Mouse (Mus musculus): ENCODE data around the gene Rad51b. TPM values are rescaled to one million over a fixed set of nuclear protein-coding genes. Genes with fewer than 3 reads are reported as not detected.

The Rad51b gene
- polyA plus RNA-seq, 1 experiment from 2014 or later = 7.1 TPM

DNA sequence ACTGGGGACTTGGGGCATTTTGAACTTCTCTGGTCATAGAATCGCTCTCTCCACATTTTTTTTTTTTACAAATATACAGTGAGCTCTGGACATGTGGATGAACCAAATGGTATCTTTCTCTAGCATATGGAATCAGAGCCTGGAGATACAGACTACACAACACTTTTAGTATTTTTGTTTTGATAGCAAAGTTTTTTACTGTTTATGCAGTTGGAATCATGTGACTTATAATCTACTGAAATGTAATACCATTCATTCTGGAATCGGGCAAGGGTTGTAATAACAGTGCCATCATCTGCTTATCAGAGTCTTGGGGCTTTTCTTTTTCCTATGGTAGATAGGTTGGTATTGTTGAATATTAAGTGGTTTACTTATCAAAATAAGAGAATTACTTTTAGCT, 67.2 kb downstream of the Rad51b start:
- DNase-seq (ENCODE audit: extremely low spot score, low spot score) = no peak
- H3K27me3 ChIP-seq (ENCODE audit: poor library complexity, severe bottlenecking) = no peaks in the 10 kb centered on the region
- H3K27ac ChIP-seq = no peak overlapping the region
- peaks cover 3% of the 10 kb centered on the region; the same call in 1 of the 2 replicates for H3K9me3 ChIP-seq
- H3K4me3 ChIP-seq = no peak overlapping the region
- 95% methylated on average over 2 of the region's 2 CpGs for WGBS
- 0 out of 2 replicates have a peak, but pooled peaks cover 2% of the 10 kb centered on the region for H3K36me3 ChIP-seq (replicated peaks)
- no peaks in the 10 kb centered on the region for H3K4me1 ChIP-seq

DNA sequence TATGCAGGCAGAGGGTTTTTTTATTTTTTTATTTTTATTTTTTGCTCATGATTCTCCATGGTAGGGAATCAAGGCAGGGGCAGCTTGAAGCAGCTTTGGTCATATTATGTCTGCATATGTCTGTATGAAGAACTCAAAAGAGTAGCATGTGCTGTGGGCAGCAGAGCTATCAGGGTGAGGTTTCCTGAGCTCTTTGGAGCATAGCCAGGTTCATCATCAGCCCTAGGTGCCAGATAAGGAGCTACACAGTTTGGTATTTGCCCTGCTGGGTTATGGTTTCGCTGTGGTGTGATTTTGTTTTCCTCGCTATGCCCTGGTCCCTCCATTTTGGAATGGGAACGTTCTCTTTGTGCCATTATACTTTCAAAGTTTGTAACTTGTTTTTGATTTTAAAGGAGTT, 71.7 kb downstream of the Rad51b start:
- 0 out of 2 replicates have a peak, but pooled peaks cover 2% of the 10 kb centered on the region for H3K36me3 ChIP-seq (replicated peaks)
- no peak for DNase-seq (ENCODE audit: extremely low spot score, low spot score)
- H3K4me1 ChIP-seq = no peaks in the 10 kb centered on the region
- H3K27me3 ChIP-seq (ENCODE audit: poor library complexity, severe bottlenecking) = no peaks in the 10 kb centered on the region
- no peak overlapping the region for H3K27ac ChIP-seq
- no peak overlapping the region for H3K4me3 ChIP-seq
- H3K9me3 ChIP-seq = peaks cover 3% of the 10 kb centered on the region; the same call in 1 of the 2 replicates
- 93% methylated on average over 3 of the region's 3 CpGs for WGBS

DNA sequence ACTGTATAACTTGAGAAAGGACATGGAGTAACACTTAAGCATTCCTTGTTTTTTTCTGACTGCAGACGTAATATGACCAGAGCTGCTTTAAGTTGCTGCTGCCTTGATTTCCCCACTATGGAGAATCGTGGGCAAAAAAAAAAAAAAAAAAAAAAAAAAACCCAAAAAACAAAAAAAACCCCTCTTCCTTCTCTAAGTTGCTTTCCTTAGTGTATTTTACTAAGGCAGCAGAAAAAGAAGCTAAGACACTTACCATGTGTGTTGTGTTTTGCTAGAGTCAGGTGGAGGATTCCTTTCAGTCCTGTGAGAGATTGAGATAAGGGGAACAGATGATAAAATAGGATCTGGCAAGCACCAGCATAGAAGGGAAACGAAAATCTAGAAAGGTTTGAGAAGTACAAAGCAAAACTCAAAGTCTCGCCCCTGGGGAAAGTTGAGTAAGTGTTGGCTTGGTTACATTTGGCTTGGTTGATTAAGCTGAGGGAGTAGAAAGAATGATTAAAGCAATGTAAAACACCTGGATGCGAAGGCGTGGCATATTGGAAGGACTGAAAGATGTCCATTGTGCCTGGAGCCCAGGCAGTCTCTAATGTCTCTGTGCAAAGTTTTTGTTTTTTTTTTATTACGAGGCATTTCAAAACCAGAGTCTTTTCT, 72.6 kb downstream of the Rad51b start:
- 0 out of 2 replicates have a peak, but pooled peaks cover 2% of the 10 kb centered on the region for H3K36me3 ChIP-seq (replicated peaks)
- 79% methylated on average over 7 of the region's 7 CpGs for WGBS
- H3K27ac ChIP-seq = no peak overlapping the region
- no peak for DNase-seq (ENCODE audit: extremely low spot score, low spot score)
- H3K9me3 ChIP-seq = peaks cover 3% of the 10 kb centered on the region; the same call in 1 of the 2 replicates
- H3K4me3 ChIP-seq = no peak overlapping the region
- H3K27me3 ChIP-seq (ENCODE audit: poor library complexity, severe bottlenecking) = no peaks in the 10 kb centered on the region
- H3K4me1 ChIP-seq = no peaks in the 10 kb centered on the region

DNA sequence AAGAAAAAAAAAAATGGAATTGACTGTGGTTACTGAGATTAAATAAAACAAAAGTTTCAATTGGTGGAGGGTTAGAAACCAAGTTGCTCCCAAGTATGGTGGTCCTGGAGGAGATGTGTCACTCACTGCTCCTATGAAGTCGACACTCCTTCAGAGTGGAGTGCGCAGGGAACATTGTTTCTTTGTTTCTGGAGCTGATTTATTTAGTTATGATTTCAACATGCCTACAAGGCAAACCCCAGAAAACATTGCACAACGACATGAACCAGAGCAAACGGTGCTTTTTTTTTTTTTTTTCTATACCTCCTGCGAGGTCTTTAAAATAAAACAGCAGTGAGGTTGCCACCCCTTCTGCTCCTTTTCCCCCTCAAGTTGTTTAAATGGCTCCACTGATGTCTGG, 75.6 kb downstream of the Rad51b start:
- Histone ChIP-seq H3K27me3 (ENCODE audit: poor library complexity, severe bottlenecking) (no peaks in the 10 kb centered on the region), H3K4me3 (no peak overlapping the region), H3K27ac (no peak overlapping the region), H3K4me1 (0 out of 2 replicates have a peak, but pooled peaks cover 2% of the 10 kb centered on the region), H3K36me3 (replicated peaks) (no peaks in the 10 kb centered on the region), H3K9me3 (no peaks in the 10 kb centered on the region; the same call in 1 of the 2 replicates)
- DNase-seq (ENCODE audit: extremely low spot score, low spot score) = no peak
- 90% methylated on average over 5 of the region's 5 CpGs for WGBS

DNA sequence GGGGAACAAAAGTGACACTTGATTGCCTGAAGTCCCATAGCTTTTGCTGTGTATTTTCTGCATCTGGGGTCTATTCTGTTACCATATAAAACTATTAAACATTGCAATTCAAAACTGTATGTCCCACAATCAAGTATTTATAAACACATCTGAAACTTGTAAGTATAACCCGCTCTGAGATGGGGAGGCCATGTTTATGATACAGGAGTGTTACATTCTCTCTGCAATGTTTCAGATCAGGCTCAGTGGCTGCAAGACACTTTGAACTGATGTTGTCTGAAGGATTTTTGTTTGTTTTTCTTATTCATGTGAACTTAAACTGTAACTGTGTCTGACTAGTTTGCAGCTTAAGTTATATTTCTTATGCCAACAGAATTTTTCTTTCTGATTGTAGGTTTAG, 80.3 kb downstream of the Rad51b start:
- 84% methylated on average over 1 of the region's 1 CpGs for WGBS
- Histone ChIP-seq H3K4me3 (no peak overlapping the region), H3K27ac (no peak overlapping the region)

DNA sequence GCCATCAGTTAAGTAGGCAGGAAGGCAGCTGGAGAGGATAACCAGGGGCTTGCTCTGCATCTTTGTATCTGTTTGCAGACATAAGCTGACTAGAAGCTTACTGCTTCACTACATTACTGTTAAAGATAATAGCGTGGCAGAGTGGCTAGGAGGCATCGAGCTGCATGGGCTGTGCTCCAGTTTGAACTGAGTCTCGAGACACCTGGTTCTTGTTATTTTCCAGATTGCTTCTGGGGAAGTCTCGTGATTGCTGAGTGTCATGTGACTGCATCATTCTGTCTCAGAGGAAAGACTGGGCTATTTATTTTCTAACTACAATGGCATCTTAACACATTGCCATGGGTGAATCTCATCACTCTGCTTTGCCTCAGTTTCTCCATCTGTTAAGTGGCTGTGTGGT, 80.8 kb downstream of the Rad51b start:
- Histone ChIP-seq H3K4me3 (no peak overlapping the region), H3K27ac (no peak overlapping the region), H3K9me3 (no peaks in the 10 kb centered on the region), H3K36me3 (replicated peaks) (no peaks in the 10 kb centered on the region), H3K4me1 (peaks cover 25% of the 10 kb centered on the region), H3K27me3 (ENCODE audit: poor library complexity, severe bottlenecking) (no peaks in the 10 kb centered on the region)
- WGBS = 61% methylated on average over 4 of the region's 4 CpGs
- no peak for DNase-seq (ENCODE audit: extremely low spot score, low spot score)

More for the DNA sequence above, 80.3 kb downstream of the Rad51b start:
- H3K27me3 ChIP-seq (ENCODE audit: poor library complexity, severe bottlenecking) = no peaks in the 10 kb centered on the region
- H3K4me1 ChIP-seq = peaks cover 21% of the 10 kb centered on the region
- no peak for DNase-seq (ENCODE audit: extremely low spot score, low spot score)
- no peaks in the 10 kb centered on the region for H3K36me3 ChIP-seq (replicated peaks)
- H3K9me3 ChIP-seq = no peaks in the 10 kb centered on the region

DNA sequence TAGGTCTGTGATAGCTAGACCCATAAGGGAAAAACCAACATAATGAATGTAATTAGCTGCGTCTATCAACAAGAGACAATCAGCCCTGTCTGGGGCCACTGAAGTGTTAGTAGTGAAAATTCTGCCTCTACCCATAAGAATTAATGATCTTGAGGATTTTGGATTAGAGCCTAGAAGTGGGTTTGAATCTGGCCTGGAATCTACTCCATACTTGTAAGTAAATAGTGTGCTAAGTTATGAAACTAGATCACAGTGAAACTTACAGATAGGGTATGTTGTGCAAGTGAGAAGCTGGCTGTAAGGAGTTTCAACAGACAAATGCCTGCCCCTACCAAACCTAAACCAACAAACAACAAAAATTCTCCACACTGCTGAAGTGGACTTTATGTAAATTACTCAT, 83.1 kb downstream of the Rad51b start:
- Histone ChIP-seq H3K27ac (no peak overlapping the region), H3K4me3 (no peak overlapping the region), H3K36me3 (replicated peaks) (no peaks in the 10 kb centered on the region), H3K27me3 (ENCODE audit: poor library complexity, severe bottlenecking) (no peaks in the 10 kb centered on the region), H3K9me3 (no peaks in the 10 kb centered on the region), H3K4me1 (peaks cover 38% of the 10 kb centered on the region)
- no peak for DNase-seq (ENCODE audit: extremely low spot score, low spot score)
- WGBS = 67% methylated on average over 1 of the region's 1 CpGs

DNA sequence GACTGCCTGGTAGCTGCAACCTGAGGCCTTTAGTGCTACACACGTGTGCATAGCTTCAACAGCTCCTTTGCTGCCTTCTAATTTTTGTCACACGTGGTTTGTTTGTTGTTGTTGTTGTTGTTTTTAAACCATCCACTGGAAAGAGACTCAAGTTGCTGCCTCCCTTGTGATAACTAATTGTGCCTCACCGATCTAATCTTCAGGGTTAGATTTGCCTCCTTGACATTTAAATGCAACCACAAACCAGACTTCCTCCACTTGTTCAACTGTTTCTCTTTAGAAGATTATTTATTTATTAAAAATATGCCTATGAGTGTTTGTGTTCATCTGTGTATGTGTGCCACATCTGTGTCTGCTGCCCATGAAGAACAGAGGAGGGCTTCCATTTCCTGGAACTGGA, 84.4 kb downstream of the Rad51b start:
- DNase-seq (ENCODE audit: extremely low spot score, low spot score) = no peak
- 74% methylated on average over 3 of the region's 3 CpGs for WGBS
- Histone ChIP-seq H3K4me1 (peaks cover 38% of the 10 kb centered on the region), H3K9me3 (no peaks in the 10 kb centered on the region), H3K27me3 (ENCODE audit: poor library complexity, severe bottlenecking) (no peaks in the 10 kb centered on the region), H3K36me3 (replicated peaks) (no peaks in the 10 kb centered on the region), H3K4me3 (no peak overlapping the region), H3K27ac (no peak overlapping the region)

DNA sequence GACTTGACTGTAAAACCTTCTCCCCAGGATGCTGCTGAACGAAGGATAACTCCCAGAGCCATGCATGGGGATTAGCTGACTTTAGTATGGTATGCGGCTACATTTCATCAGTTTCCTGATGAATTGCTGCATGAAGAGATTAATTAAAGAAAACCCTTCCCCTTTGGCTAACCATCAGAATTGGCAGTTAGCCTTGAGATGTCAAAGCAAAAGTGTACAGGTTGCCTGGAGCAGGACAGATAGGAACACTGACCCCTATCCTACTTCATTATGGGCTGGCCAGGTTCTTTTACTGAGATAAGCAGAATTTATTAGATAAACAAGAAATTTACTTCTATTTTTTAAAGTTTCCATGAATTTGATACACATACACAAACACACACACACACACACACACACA, 85.3 kb downstream of the Rad51b start:
- 44% methylated on average over 2 of the region's 2 CpGs for WGBS
- no peaks in the 10 kb centered on the region for H3K27me3 ChIP-seq (ENCODE audit: poor library complexity, severe bottlenecking)
- H3K4me1 ChIP-seq = peaks cover 38% of the 10 kb centered on the region
- H3K36me3 ChIP-seq (replicated peaks) = no peaks in the 10 kb centered on the region
- no peak overlapping the region for H3K4me3 ChIP-seq
- no peak for DNase-seq (ENCODE audit: extremely low spot score, low spot score)
- H3K27ac ChIP-seq = no peak overlapping the region
- H3K9me3 ChIP-seq = no peaks in the 10 kb centered on the region

DNA sequence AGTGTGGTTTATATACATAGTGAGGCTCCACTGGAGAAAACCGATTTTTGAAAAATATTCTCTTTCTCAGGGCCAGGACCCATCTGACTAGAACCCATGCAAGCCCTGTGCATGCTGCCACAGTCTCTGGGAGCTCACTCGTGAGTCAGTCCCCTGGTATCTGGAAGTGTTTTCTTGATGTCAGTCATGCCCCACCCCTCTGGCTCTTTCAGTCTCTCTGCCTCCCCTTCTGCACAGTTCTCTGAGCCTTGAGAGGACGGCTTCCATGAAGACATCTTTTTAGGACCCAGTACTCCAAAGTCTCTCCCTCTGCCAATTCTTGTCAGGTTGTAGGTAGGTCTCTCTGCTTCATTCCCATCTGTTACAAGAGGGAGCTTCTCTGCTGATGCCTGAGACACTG, 86.5 kb downstream of the Rad51b start:
- Histone ChIP-seq H3K27ac (no peak overlapping the region), H3K36me3 (replicated peaks) (no peaks in the 10 kb centered on the region), H3K4me3 (no peak overlapping the region), H3K9me3 (no peaks in the 10 kb centered on the region), H3K27me3 (ENCODE audit: poor library complexity, severe bottlenecking) (no peaks in the 10 kb centered on the region), H3K4me1 (peaks cover 36% of the 10 kb centered on the region)
- DNase-seq (ENCODE audit: extremely low spot score, low spot score) = no peak
- 55% methylated on average over 3 of the region's 3 CpGs for WGBS

DNA sequence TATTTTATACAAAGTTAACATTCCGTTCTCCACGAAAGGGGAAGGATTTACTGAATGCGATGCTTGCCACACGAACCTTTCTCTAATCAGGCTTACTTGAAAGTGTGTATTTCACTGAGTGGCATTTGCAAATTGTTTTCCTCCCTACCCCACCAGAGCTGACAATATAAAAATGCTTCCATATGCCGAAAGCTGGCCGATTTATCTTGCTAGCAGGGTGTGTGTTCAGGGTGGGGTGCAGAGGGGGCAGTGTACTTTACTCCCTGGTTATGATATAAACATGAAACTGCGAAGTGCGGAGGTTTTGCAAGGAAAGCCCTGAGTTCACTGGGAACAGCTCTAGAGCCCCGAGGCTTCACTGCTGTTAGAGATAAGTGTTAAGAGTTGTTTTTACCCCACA, 87.7 kb downstream of the Rad51b start:
- no peaks in the 10 kb centered on the region for H3K36me3 ChIP-seq (replicated peaks)
- no peak for DNase-seq (ENCODE audit: extremely low spot score, low spot score)
- H3K9me3 ChIP-seq = no peaks in the 10 kb centered on the region
- H3K27ac ChIP-seq = no peak overlapping the region
- no peak overlapping the region for H3K4me3 ChIP-seq
- no peaks in the 10 kb centered on the region for H3K27me3 ChIP-seq (ENCODE audit: poor library complexity, severe bottlenecking)
- 76% methylated on average over 9 of the region's 9 CpGs for WGBS
- H3K4me1 ChIP-seq = peaks cover 44% of the 10 kb centered on the region

DNA sequence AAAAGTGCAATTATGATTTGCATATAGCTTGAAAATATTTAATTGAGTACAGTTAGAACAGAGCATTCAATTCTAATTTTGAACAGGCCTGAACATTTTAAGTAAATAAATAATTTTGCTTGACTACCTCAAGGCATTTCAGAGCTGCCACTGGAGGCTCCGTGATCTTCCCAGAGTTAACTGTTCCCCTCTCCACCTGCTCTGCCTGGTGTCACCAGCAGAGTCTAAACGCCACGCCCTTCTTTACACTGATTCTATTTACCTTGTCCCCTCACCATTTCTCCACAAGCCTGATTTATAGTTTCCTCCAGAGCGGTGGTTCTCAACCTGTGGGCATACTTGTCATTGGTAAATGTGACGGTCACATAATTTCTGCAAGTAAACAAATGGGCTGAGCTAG, 88.1 kb downstream of the Rad51b start:
- H3K4me1 ChIP-seq = peaks cover 45% of the 10 kb centered on the region
- WGBS = 89% methylated on average over 5 of the region's 5 CpGs
- H3K36me3 ChIP-seq (replicated peaks) = no peaks in the 10 kb centered on the region
- no peak overlapping the region for H3K27ac ChIP-seq
- no peaks in the 10 kb centered on the region for H3K27me3 ChIP-seq (ENCODE audit: poor library complexity, severe bottlenecking)
- H3K4me3 ChIP-seq = no peak overlapping the region
- H3K9me3 ChIP-seq = no peaks in the 10 kb centered on the region
- DNase-seq (ENCODE audit: extremely low spot score, low spot score) = no peak

DNA sequence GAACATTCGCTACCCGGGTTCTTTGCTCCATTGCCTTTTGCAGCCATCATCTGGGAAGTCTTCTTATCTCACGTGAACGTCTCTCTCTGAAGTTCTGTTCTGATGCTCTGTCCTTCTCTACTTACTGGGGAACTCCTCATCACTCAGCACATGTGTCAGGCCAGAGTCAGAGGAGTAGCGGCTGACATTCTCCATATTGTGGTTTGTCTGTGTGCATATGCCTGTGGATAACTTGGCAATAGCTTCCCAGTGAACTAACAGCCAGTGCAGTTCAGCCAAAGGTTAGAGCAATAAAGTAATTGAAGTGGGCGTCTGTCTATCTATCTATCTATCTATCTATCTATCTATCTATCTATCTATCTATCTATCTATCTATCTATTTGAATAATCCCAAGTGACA, 90.8 kb downstream of the Rad51b start:
- H3K9me3 ChIP-seq = no peaks in the 10 kb centered on the region
- H3K4me1 ChIP-seq = peaks cover 24% of the 10 kb centered on the region
- H3K36me3 ChIP-seq (replicated peaks) = no peaks in the 10 kb centered on the region
- DNase-seq (ENCODE audit: extremely low spot score, low spot score) = no peak
- no peak overlapping the region for H3K4me3 ChIP-seq
- H3K27me3 ChIP-seq (ENCODE audit: poor library complexity, severe bottlenecking) = no peaks in the 10 kb centered on the region
- no peak overlapping the region for H3K27ac ChIP-seq
- 90% methylated on average over 6 of the region's 6 CpGs for WGBS

DNA sequence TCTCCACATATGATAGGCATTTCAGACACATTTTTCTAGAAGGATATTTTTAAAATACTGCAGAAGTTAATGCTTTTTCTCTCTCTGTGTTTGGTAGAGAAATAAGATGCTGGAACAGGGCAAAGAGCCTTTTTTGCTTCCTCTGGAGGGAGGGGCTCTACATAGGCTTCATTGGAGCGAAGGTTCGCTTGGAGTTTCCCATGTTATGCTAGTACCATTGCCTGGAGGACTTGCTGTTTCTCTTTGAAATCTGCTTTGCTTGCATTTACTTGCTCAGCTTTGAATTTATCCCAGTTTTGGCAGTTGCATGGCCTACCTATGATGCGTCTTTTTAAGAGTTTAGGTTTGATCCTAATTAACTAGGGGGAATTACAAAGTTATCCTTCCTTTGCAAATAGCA, 92.2 kb downstream of the Rad51b start:
- WGBS = 86% methylated on average over 3 of the region's 3 CpGs

More for the DNA sequence above, 92.2 kb downstream of the Rad51b start:
- no peak for DNase-seq (ENCODE audit: extremely low spot score, low spot score)
- no peak overlapping the region for H3K4me3 ChIP-seq
- H3K36me3 ChIP-seq (replicated peaks) = no peaks in the 10 kb centered on the region
- no peaks in the 10 kb centered on the region for H3K9me3 ChIP-seq
- H3K4me1 ChIP-seq = peaks cover 16% of the 10 kb centered on the region
- H3K27me3 ChIP-seq (ENCODE audit: poor library complexity, severe bottlenecking) = no peaks in the 10 kb centered on the region
- H3K27ac ChIP-seq = no peak overlapping the region

Data from forebrain, embryonic 10.5 days (tissue).